ENCODE assay signal across 9 mouse cellular contexts in genomic region chr12:104472601-104473424, GRCm38 (mm10). TPM values are rescaled to one million over a fixed set of nuclear protein-coding genes. Genes with fewer than 3 reads are reported as not detected.
DNase-seq lines count a peak whose midpoint lies in the region; ATAC-seq and TF ChIP-seq lines count a peak whose summit lies in the region.
"Had no signal": no experiment of that assay in that cellular context is flagged by ENCODE, and none has a peak within 500 bp of the region (broad histone marks: within the 10 kb centered on the region; RNA-seq: fewer than 3 reads in every experiment).

Gene Gsc (minus strand): TSS chr12:104473330.

- peak within 1 kb of the TSS; percentile 76 for H3K4me2 ChIP-seq in midbrain, embryonic 11.5 days

- H3K4me1 ChIP-seq in bone marrow, adult 2 months (ENCODE audit: control insufficient read depth, insufficient read depth, low read length), result no peaks in the 10 kb centered on the region
- H3K4me1 ChIP-seq in midbrain, embryonic 11.5 days (ENCODE audit: control insufficient read depth, insufficient read depth, low read length), result peaks cover 23% of the 10 kb centered on the region

- WGBS in bone marrow, adult 2 months, result under 1% methylated on average over 97 of the region's 97 CpGs
- WGBS in midbrain, embryonic 11.5 days, result under 1% methylated on average over 96 of the region's 97 CpGs

- H3K9ac ChIP-seq in midbrain, embryonic 11.5 days (ENCODE audit: low read length), result peak within 1 kb of the TSS; percentile 54

- H3K9me3 ChIP-seq in midbrain, embryonic 11.5 days (ENCODE audit: control insufficient read depth, low read length), result no peaks in the 10 kb centered on the region

- peak within 1 kb of the TSS; percentile 11 for H3K4me3 ChIP-seq in bone marrow, adult 2 months (replicated peaks; ENCODE audit: control insufficient read depth, low read depth, low read length)
- H3K4me3 ChIP-seq in midbrain, embryonic 11.5 days (ENCODE audit: low read depth, low read length), result peak within 1 kb of the TSS; percentile 42

- no peak for TF ChIP-seq CTCF in bone marrow, adult 2 months (IDR thresholded peaks at IDR 0.05; ENCODE audit: control insufficient read depth, insufficient read depth, low read length)

- no peak within 1 kb of the TSS for H3K27ac ChIP-seq in bone marrow, adult 2 months (ENCODE audit: control insufficient read depth, insufficient read depth, low read depth, low read length, poor library complexity)
- H3K27ac ChIP-seq in midbrain, embryonic 11.5 days (ENCODE audit: low read depth, low read length), result no peak within 1 kb of the TSS

- ATAC-seq in granulocyte monocyte progenitor cell, adult 5-6 weeks (replicated peaks; ENCODE audit: poor library complexity, severe bottlenecking), result 0 out of 2 replicates have a peak, but pooled peaks have one; percentile 21
- ATAC-seq in midbrain, embryonic 11.5 days (ENCODE audit: low FRiP score), result peak; percentile 79
- no peak for ATAC-seq in inflammation-experienced regulatory T-cells, adult 6 months
- ATAC-seq: Patski had no signal

- no peak for TF ChIP-seq POLR2A in bone marrow, adult 2 months (IDR thresholded peaks at IDR 0.05; ENCODE audit: borderline replicate concordance, control insufficient read depth, low read depth, low read length)

- H3K27me3 ChIP-seq in midbrain, embryonic 11.5 days (ENCODE audit: control insufficient read depth, insufficient read depth, low read length), result peaks cover 96% of the 10 kb centered on the region

- H3K36me3 ChIP-seq in midbrain, embryonic 11.5 days (ENCODE audit: control insufficient read depth, insufficient read depth, low read length), result no peaks in the 10 kb centered on the region

- DNase-seq in kidney, adult 9 months, result peak; percentile 18
- no peak for DNase-seq in kidney, adult 8-10 months
- peak; percentile 25 to 53 for DNase-seq in kidney, postnatal 25 days
- DNase-seq in midbrain, embryonic 11.5 days (ENCODE audit: low spot score, missing footprints), result peak; percentile 95
- no peak for DNase-seq in cerebellum, adult 18-20 months

RNA-seq across cellular contexts. Expression of gene Gsc, which starts in this region (rescaled TPM):
- polyA plus RNA-seq in bone marrow, adult 2 months (2011; ENCODE audit: insufficient read depth, insufficient read length, low replicate concordance, missing spikeins), result not detected in 2 replicates
- total RNA-seq in granulocyte monocyte progenitor cell, adult 5-6 weeks (2014; fragmentation: Nextera tagmentation), result not detected in 2 replicates
- total RNA-seq in granulocyte monocyte progenitor cell, adult 5-6 weeks (2017), result not detected in 2 replicates
- polyA plus RNA-seq in midbrain, embryonic 11.5 days (2014; fragmentation: Nextera tagmentation; extraction: Ambion mirVana), result 0.17 and 0.59 TPM in 2 replicates
- polyA plus RNA-seq in inflammation-experienced regulatory T-cells, adult 6 months (2017; shearing (Covaris generic)), result not detected

Comparison
In these comparisons a context has a peak if more than half of its experiments do, and no peak if none do; other contexts are left out.
1. DNase-seq: peak in kidney, adult 9 months (single experiment) and kidney, postnatal 25 days (2 of 2); none in kidney, adult 8-10 months (0 of 2) and cerebellum, adult 18-20 months (0 of 2).
2. Peak in ATAC-seq in granulocyte monocyte progenitor cell, adult 5-6 weeks; RNA of the gene not detected or under 1 TPM.
3. Peak in DNase-seq, ATAC-seq, H3K4me3 ChIP-seq, H3K9ac ChIP-seq and H3K4me2 ChIP-seq in midbrain, embryonic 11.5 days; RNA of the gene not detected or under 1 TPM.